Mouse (Mus musculus) embryonic facial prominence, embryonic 14.5 days (tissue): ENCODE results near the gene Enho. TPM values are rescaled to one million over a fixed set of nuclear protein-coding genes. Genes with fewer than 3 reads are reported as not detected.
"Not testable (repeated sequence)": the region's sequence is repeated elsewhere in the genome, so short reads cannot be mapped to it uniquely, and the experiment has no call there.

Experiments used
- ATAC-seq: fragments of 200-750 bp; cut with Nextera tagmentation; 2 replicates; pipeline ENCODE4 v1.8.0; 2017; ENCODE audit warnings: low read depth, moderate number of reproducible peaks, moderate TSS enrichment
- DNase-seq: peaks from one replicate; pipeline ENCODE4 v3.0.0-alpha.2; 2015; ENCODE audit warnings: low spot score
- H3K27ac ChIP-seq: fragments of 300-500 bp; sonication (generic); replicated peaks from 2 replicates; pipeline ENCODE4 v1.5.1; 2014; ENCODE audit warnings: low read depth, mild to moderate bottlenecking, low read length, moderate library complexity
- H3K27me3 ChIP-seq: fragments of 300-500 bp; sonication (generic); replicated peaks from 2 replicates; pipeline ENCODE4 v1.6.1; 2014; ENCODE audit warnings: low read length; ENCODE audit not compliant: control insufficient read depth, insufficient read depth
- H3K36me3 ChIP-seq: fragments of 300-500 bp; sonication (generic); 2 replicates; pipeline ENCODE4 v1.6.1; 2014; ENCODE audit warnings: low read length, mixed read lengths; ENCODE audit not compliant: control insufficient read depth, insufficient read depth
- H3K4me1 ChIP-seq: fragments of 300-500 bp; sonication (generic); 2 replicates; pipeline ENCODE4 v1.6.1; 2014; ENCODE audit warnings: antibody characterized with exemption, low read length; ENCODE audit not compliant: control insufficient read depth, insufficient read depth
- H3K4me2 ChIP-seq: fragments of 300-500 bp; sonication (generic); 2 replicates; pipeline ENCODE4 v1.6.1; 2014; ENCODE audit warnings: low read depth, mild to moderate bottlenecking, low read length, moderate library complexity, mixed read lengths
- H3K4me3 ChIP-seq: fragments of 300-500 bp; sonication (generic); 2 replicates; pipeline ENCODE4 v1.5.1; 2014; ENCODE audit warnings: low read depth, mild to moderate bottlenecking, low read length
- H3K9ac ChIP-seq: fragments of 300-500 bp; sonication (generic); 2 replicates; pipeline ENCODE4 v1.6.1; 2014; ENCODE audit warnings: low read depth, mild to moderate bottlenecking, low read length, moderate library complexity, mixed read lengths
- H3K9me3 ChIP-seq: fragments of 300-500 bp; sonication (generic); 2 replicates; pipeline ENCODE4 v1.6.1; 2016; ENCODE audit warnings: low read length; ENCODE audit not compliant: control insufficient read depth
- WGBS: fragments of 180-500 bp; shearing (Covaris S2); extraction: QIAGEN DNeasy Blood & Tissue Kit; methylation state at CpG from one replicate; pipeline ENCODE4 v1.1.7; 2014; 5-methylcytosine and 5-hydroxymethylcytosine counted together
- polyA plus RNA-seq: library from polyadenylated mRNA; unstranded; fragments of >200 nt; fragmentation: Nextera tagmentation; extraction: Ambion mirVana; gene quantifications from 2 replicates; pipeline ENCODE4 v1.2.1, GENCODE M21; 2014

Enho gene
- polyA plus RNA-seq, result 22.7 and 26.0 TPM in 2 replicates

- Histone ChIP-seq H3K4me1 (peaks cover 26% of the 10 kb centered on the region), H3K4me3 (peak within 1 kb of the TSS; percentile 66), H3K27me3 (0 out of 2 replicates have a peak, but pooled peaks cover 4% of the 10 kb centered on the region), H3K9me3 (no peaks in the 10 kb centered on the region), H3K27ac (peak within 1 kb of the TSS; percentile 70), H3K4me2 (peak within 1 kb of the TSS; percentile 92), H3K36me3 (no peaks in the 10 kb centered on the region), H3K9ac (peak within 1 kb of the TSS; percentile 81)
- DNase-seq (peak; percentile 95), ATAC-seq (peak; percentile 94)
- WGBS, result under 1% methylated on average over 47 of the region's 74 CpGs
Measured at GRCm38 (mm10) chr4:41639913-41640507, at the start of gene Enho. TSS of gene Enho (minus strand) at chr4:41640324.

GRCm38 (mm10) chr4:41688562-41688961, 48.4 kb upstream of the Enho start:
- 55% methylated on average over 1 of the region's 1 CpGs for WGBS
- not testable (repeated sequence) for H3K27me3 ChIP-seq, H3K4me2 ChIP-seq, ATAC-seq, H3K27ac ChIP-seq, H3K36me3 ChIP-seq, DNase-seq, H3K9me3 ChIP-seq, H3K9ac ChIP-seq, H3K4me1 ChIP-seq, H3K4me3 ChIP-seq

DNA sequence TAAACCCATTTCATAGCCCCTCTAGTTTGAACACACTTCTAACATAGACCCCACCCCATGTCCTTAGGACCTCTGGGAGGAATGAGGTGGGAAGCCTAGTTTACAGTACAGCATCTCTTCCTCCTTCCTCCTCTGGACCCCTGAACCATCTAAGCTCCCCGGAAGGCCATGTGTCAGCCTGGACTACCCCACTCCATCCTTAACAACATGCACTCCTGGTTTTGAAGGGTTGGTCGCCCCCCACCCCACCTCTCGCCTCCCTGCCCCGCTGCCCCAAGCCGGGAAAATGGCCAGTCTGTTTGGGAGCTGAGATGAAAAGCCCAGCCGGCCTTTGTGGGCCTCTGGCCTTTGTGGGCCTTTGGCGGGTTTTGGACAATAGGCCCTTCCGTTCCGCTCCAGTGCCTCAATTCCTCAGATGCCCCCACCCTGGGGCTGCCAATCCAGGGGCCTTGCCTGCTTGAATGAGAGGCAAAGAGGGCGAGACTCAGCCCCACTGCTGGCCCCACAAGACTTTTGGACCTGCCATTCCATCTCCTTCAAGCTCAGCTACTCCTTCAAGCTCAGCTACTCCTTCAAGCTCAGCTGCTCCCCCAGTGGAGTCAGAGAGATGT, 45.9 kb upstream of the Enho start:
- H3K4me1 ChIP-seq, ATAC-seq, DNase-seq, H3K27ac ChIP-seq, H3K4me3 ChIP-seq, H3K4me2 ChIP-seq, H3K9me3 ChIP-seq, H3K27me3 ChIP-seq, H3K36me3 ChIP-seq, H3K9ac ChIP-seq: not testable (repeated sequence)
- WGBS, result 52% methylated on average over 5 of the region's 10 CpGs

DNA sequence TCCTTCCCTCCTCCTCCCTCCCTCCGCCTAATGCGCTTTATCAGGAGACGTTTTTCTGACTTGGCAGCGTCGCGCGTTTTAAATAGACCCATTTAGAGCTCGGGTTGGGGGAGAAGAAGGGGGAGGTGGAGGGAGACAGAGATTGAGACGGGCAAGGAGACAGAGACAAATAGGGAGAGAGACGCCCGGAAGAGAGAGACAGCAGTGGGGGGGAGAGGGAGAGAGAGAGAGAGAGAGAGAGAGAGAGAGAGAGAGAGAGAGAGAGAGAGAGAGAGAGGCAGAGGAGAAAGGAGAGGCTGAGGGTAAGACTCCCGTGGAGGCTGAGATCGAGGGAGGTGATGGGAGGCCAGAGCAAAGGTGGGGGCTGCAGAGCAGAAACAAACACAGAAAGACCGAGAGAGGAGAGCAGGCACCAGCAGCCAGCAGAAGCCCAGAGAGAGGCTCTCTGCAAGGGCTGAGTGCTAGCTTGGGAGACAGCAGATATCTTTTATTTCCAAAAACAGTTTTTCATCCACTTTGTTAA, 44.9 kb upstream of the Enho start:
- peak; percentile 2; the same call in 1 of the 2 replicates for ATAC-seq
- H3K9me3 ChIP-seq, DNase-seq, H3K4me3 ChIP-seq, H3K36me3 ChIP-seq, H3K27ac ChIP-seq, H3K27me3 ChIP-seq, H3K9ac ChIP-seq: not testable (repeated sequence)
- peak overlapping the region; percentile 18; the same call in 1 of the 2 replicates for H3K4me2 ChIP-seq
- 6% methylated on average over 14 of the region's 14 CpGs for WGBS
- peaks cover 11% of the 10 kb centered on the region; the same call in 1 of the 2 replicates for H3K4me1 ChIP-seq

DNA sequence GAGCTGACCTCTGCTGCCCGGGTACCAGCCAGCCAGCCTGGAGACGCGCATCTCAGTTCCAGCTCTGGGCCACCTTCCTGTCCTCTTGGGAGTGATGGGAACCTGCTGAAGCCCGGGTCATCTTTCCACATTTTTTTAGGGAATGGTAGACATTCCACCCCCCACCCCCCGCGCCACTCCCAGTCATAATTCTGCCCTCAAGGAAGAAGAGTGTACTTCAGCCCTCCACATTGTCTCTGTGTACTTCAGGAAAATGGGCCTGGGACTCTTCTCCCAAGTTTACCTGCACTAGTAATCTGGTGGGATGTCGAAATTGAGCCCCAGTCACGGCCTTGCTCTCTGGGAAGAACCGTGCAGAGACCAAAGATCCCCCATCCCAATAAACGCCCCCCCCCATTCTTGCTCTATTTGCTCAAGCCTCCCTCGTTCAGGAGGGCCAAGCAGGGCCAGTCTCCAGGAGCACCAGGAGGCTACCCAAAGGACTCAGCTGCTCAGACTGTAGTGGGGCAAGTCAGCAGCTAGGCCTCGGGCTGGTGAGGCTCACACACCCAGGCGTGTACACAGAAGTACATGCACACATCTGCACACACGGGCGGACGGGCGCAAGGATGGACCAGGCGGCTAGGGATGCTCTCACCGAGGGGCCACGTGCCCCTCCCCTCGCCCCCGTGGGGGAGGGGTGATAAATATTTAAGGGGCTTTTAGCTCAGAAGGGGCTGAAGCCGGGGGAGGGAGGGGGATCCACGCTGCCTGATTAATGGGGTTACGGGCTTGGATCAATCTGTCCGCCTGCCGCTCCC, 44.2 kb upstream of the Enho start:
- not testable (repeated sequence) for H3K36me3 ChIP-seq, H3K9me3 ChIP-seq, DNase-seq, H3K9ac ChIP-seq, H3K27ac ChIP-seq, H3K27me3 ChIP-seq
- ATAC-seq, result peak; percentile 6; the same call in 1 of the 2 replicates
- H3K4me2 ChIP-seq, result peak overlapping the region; percentile 46
- H3K4me3 ChIP-seq, result peak overlapping the region; percentile 21; the same call in 1 of the 2 replicates
- 10% methylated on average over 16 of the region's 27 CpGs for WGBS
- H3K4me1 ChIP-seq, result peaks cover 11% of the 10 kb centered on the region

- H3K9ac ChIP-seq, H3K9me3 ChIP-seq, DNase-seq, H3K27me3 ChIP-seq, H3K36me3 ChIP-seq, H3K27ac ChIP-seq: not testable (repeated sequence)
- ATAC-seq, result peak; percentile 60
- H3K4me1 ChIP-seq, result peaks cover 11% of the 10 kb centered on the region
- 0% methylated on average over 1 of the region's 27 CpGs for WGBS
- H3K4me2 ChIP-seq, result peak overlapping the region; percentile 34; the same call in 1 of the 2 replicates
- peak overlapping the region; percentile 20; the same call in 1 of the 2 replicates for H3K4me3 ChIP-seq
Measured at GRCm38 (mm10) chr4:41683303-41683702, 43.2 kb upstream of the Enho start.

DNA sequence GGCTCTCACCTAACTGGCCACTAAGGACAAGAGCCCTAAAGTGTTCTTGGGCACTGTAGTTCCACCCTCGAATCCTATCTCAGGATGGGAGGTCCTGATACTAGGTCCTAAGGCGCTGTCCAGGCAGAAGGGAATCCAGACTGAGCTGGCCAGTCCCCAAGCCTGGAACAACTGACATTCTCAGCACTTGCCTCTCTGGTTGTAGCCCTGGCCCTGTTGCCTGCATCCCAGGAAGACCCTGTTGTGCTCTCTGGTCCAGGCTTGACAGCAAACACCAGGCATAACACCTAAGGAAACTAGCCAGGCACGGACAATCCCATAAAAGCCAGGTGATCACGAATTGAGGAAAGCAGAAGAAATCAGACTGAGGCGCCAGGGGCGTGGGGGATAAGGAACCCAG, 42.7 kb upstream of the Enho start:
- Histone ChIP-seq H3K4me2 (no peak overlapping the region), H3K4me1 (peaks cover 11% of the 10 kb centered on the region), H3K4me3 (no peak overlapping the region), H3K27ac (0 out of 2 replicates have a peak overlapping the region, but pooled peaks have one; percentile 24), H3K27me3 (no peaks in the 10 kb centered on the region), H3K9ac (no peak overlapping the region), H3K9me3 (no peaks in the 10 kb centered on the region), H3K36me3 (no peaks in the 10 kb centered on the region)
- WGBS, result 30% methylated on average over 6 of the region's 6 CpGs
- DNase-seq (no peak), ATAC-seq (no peak)

DNA sequence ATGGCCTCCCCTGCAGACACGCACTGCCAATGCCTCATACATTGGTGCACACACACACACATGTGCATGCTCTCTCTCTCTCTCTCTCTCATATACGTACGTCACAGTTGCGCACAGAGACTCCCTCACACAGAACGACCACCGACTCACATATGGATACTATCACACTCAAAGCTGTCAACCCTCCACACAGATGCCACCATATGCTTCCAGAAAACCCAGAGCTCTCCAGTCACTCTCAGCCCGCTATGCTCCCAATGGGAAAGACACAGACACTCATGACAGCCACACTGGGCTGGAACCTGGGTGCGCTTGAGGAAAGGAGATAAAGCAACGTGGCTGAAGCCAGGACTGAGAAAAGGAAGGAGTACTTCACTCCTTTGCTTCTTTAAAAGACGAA, 41.8 kb upstream of the Enho start:
- no peaks in the 10 kb centered on the region for H3K36me3 ChIP-seq
- no peak overlapping the region for H3K9ac ChIP-seq
- peaks cover 19% of the 10 kb centered on the region for H3K4me1 ChIP-seq
- H3K9me3 ChIP-seq, result no peaks in the 10 kb centered on the region
- no peak overlapping the region for H3K4me3 ChIP-seq
- WGBS, result 54% methylated on average over 10 of the region's 10 CpGs
- no peaks in the 10 kb centered on the region for H3K27me3 ChIP-seq
- no peak for ATAC-seq
- DNase-seq, result no peak
- H3K4me2 ChIP-seq, result no peak overlapping the region
- H3K27ac ChIP-seq, result no peak overlapping the region
